8 mouse cellular contexts compared by ENCODE assay signal in genomic region chr19:10688537-10689352, GRCm38 (mm10). TPM values are rescaled to one million over a fixed set of nuclear protein-coding genes. Genes with fewer than 3 reads are reported as not detected.
A peak's percentile ranks its signal among the peaks of the same experiment; 100 is the strongest.
DNase-seq lines count a peak whose midpoint lies in the region; ATAC-seq and TF ChIP-seq lines count a peak whose summit lies in the region.

Gene Vps37c (plus strand): TSS chr19:10688735.

- H3K36me3 ChIP-seq in ES-E14 (ENCODE audit: control insufficient read depth, insufficient read depth, low read length, poor library complexity, severe bottlenecking), result no peaks in the 10 kb centered on the region
- no peaks in the 10 kb centered on the region for H3K36me3 ChIP-seq in forebrain, embryonic 16.5 days (ENCODE audit: control insufficient read depth, insufficient read depth)
- no peaks in the 10 kb centered on the region; the same call in 1 of the 2 replicates for H3K36me3 ChIP-seq in lung, embryonic 14.5 days (ENCODE audit: insufficient read depth)
- no peaks in the 10 kb centered on the region for H3K36me3 ChIP-seq in thymus, adult 2 months (ENCODE audit: control insufficient read depth, insufficient read depth, low read length)

- peak within 1 kb of the TSS; percentile 58 for H3K4me2 ChIP-seq in forebrain, embryonic 16.5 days (ENCODE audit: low read length)
- H3K4me2 ChIP-seq in lung, embryonic 14.5 days, result peak within 1 kb of the TSS; percentile 78

- TF ChIP-seq POLR2A in olfactory bulb, adult 2 months (IDR thresholded peaks at IDR 0.05; ENCODE audit: insufficient read depth, low read depth, low read length), result peak; percentile 90
- peak; percentile 75 for TF ChIP-seq POLR2A in thymus, adult 2 months (IDR thresholded peaks at IDR 0.05; ENCODE audit: control insufficient read depth, extremely low read depth, insufficient read depth, low read length, poor library complexity)

- intact Hi-C loops in heart, postnatal 36 days (cut with DNase I), result no loop called here

- peak within 1 kb of the TSS; percentile 74 for H3K27ac ChIP-seq in ES-E14 (ENCODE audit: insufficient read depth, low read depth, low read length, poor library complexity, severe bottlenecking)
- H3K27ac ChIP-seq in forebrain, embryonic 16.5 days (ENCODE audit: low read length), result peak within 1 kb of the TSS; percentile 97
- H3K27ac ChIP-seq in layer of hippocampus, adult 2 months, result peak within 1 kb of the TSS; percentile 95
- peak within 1 kb of the TSS; percentile 96 for H3K27ac ChIP-seq in lung, embryonic 14.5 days (ENCODE audit: low read depth)
- H3K27ac ChIP-seq in olfactory bulb, adult 2 months (ENCODE audit: insufficient read depth, low read depth, low read length), result peak within 1 kb of the TSS; percentile 77
- H3K27ac ChIP-seq in thymus, adult 2 months (ENCODE audit: control insufficient read depth, insufficient read depth, low read length), result peak within 1 kb of the TSS; percentile 26; the same call in 1 of the 2 replicates

- H3K9ac ChIP-seq in ES-E14 (ENCODE audit: insufficient read depth, low read depth, low read length, poor library complexity, severe bottlenecking), result peak within 1 kb of the TSS; percentile 90
- peak within 1 kb of the TSS; percentile 93 for H3K9ac ChIP-seq in forebrain, embryonic 16.5 days (replicated peaks; ENCODE audit: low read depth, low read length)
- peak within 1 kb of the TSS; percentile 85 for H3K9ac ChIP-seq in lung, embryonic 14.5 days

- H3K27me3 ChIP-seq in forebrain, embryonic 16.5 days (replicated peaks; ENCODE audit: control insufficient read depth, insufficient read depth, low read length), result no peaks in the 10 kb centered on the region
- no peaks in the 10 kb centered on the region for H3K27me3 ChIP-seq in lung, embryonic 14.5 days (ENCODE audit: insufficient read depth, low read length)
- no peaks in the 10 kb centered on the region for H3K27me3 ChIP-seq in thymus, adult 2 months (ENCODE audit: control insufficient read depth, insufficient read depth, low read length)

- DNase-seq in ES-E14 (ENCODE audit: low read depth, low spot score), result peak; percentile 74
- peak; percentile 93 for DNase-seq in cerebellum, adult 11-12 months
- peak; percentile 96 to 97 for DNase-seq in heart, postnatal 36 days
- DNase-seq in layer of hippocampus, adult 2 months (ENCODE audit: low spot score in 2 of 2), result peak; percentile 92 to 93
- DNase-seq in lung, embryonic 14.5 days, result peak; percentile 90
- peak; percentile 91 for DNase-seq in thymus, adult 2 months

- no peaks in the 10 kb centered on the region for H3K9me3 ChIP-seq in ES-E14 (ENCODE audit: control insufficient read depth, insufficient read depth, low read depth, low read length)
- no peaks in the 10 kb centered on the region for H3K9me3 ChIP-seq in forebrain, embryonic 16.5 days (ENCODE audit: control insufficient read depth, low read length)
- no peaks in the 10 kb centered on the region for H3K9me3 ChIP-seq in lung, embryonic 14.5 days (ENCODE audit: low read depth, low read length)

- H3K4me1 ChIP-seq in ES-E14 (ENCODE audit: control insufficient read depth in 2 of 2, insufficient read depth in 2 of 2, low read length in 2 of 2, poor library complexity in 1 of 2), result peaks cover 1 to 6% of the 10 kb centered on the region in 2 experiments; a peak in 2 of 4 replicates
- peaks cover 32% of the 10 kb centered on the region for H3K4me1 ChIP-seq in forebrain, embryonic 16.5 days (replicated peaks; ENCODE audit: control insufficient read depth, insufficient read depth, low read length)
- peaks cover 16% of the 10 kb centered on the region for H3K4me1 ChIP-seq in lung, embryonic 14.5 days (ENCODE audit: insufficient read depth)
- peaks cover 5% of the 10 kb centered on the region; the same call in 1 of the 2 replicates for H3K4me1 ChIP-seq in olfactory bulb, adult 2 months (ENCODE audit: control insufficient read depth, insufficient read depth, low read length)
- H3K4me1 ChIP-seq in thymus, adult 2 months (replicated peaks; ENCODE audit: control insufficient read depth, insufficient read depth, low read length), result peaks cover 12% of the 10 kb centered on the region

- TF ChIP-seq CTCF in layer of hippocampus, adult 2 months (conservative IDR thresholded peaks at IDR 0.05), result peak; percentile 19; the same call in 1 of the 2 replicates
- TF ChIP-seq CTCF in lung, embryonic 14.5 days (IDR thresholded peaks at IDR 0.05; ENCODE audit: low read depth), result 0 out of 2 replicates have a peak, but pooled peaks have one; percentile 10
- no peak for TF ChIP-seq CTCF in olfactory bulb, adult 2 months (IDR thresholded peaks at IDR 0.05; ENCODE audit: insufficient read depth, low read depth, low read length)
- peak; percentile 58; the same call in 1 of the 2 replicates for TF ChIP-seq CTCF in thymus, adult 2 months (IDR thresholded peaks at IDR 0.05; ENCODE audit: borderline replicate concordance, control insufficient read depth, extremely low read depth, insufficient read depth, low read length, poor library complexity)

- in situ Hi-C loops in ES-E14 (cut with MboI; ENCODE audit: low sequenced_read_pairs in 2 of 2, unreplicated experiment in 2 of 2), result no loop called here

- peak within 1 kb of the TSS; percentile 87 to 92 for H3K4me3 ChIP-seq in ES-E14 (ENCODE audit: insufficient read depth in 1 of 2, low read depth in 1 of 2, low read length in 2 of 2, poor library complexity in 1 of 2, severe bottlenecking in 1 of 2)
- H3K4me3 ChIP-seq in forebrain, embryonic 16.5 days (replicated peaks; ENCODE audit: low read length), result peak within 1 kb of the TSS; percentile 78
- peak within 1 kb of the TSS; percentile 95 for H3K4me3 ChIP-seq in layer of hippocampus, adult 2 months
- H3K4me3 ChIP-seq in lung, embryonic 14.5 days (ENCODE audit: low read depth, low read length), result peak within 1 kb of the TSS; percentile 84
- peak within 1 kb of the TSS; percentile 61 for H3K4me3 ChIP-seq in olfactory bulb, adult 2 months (ENCODE audit: insufficient read depth, low read depth, low read length)
- peak within 1 kb of the TSS; percentile 74 for H3K4me3 ChIP-seq in thymus, adult 2 months (ENCODE audit: control insufficient read depth, insufficient read depth, low read length)

- ATAC-seq in forebrain, embryonic 16.5 days, result peak; percentile 90
- peak; percentile 91 for ATAC-seq in lung, embryonic 14.5 days (ENCODE audit: insufficient read depth)

- WGBS in forebrain, embryonic 16.5 days, result under 1% methylated on average over 73 of the region's 74 CpGs
- under 1% methylated on average over 74 of the region's 74 CpGs for WGBS in lung, embryonic 14.5 days
- under 1% methylated on average over 74 of the region's 74 CpGs for WGBS in olfactory bulb, adult 2 months
- under 1% methylated on average over 74 of the region's 74 CpGs for WGBS in thymus, adult 2 months

TF ChIP-seq in ES-E14, 5 proteins besides CTCF, POLR2A, EP300 and RAD21:
- peak; percentile 12; the same call in 1 of the 2 replicates for TF ChIP-seq HCFC1 (IDR thresholded peaks at IDR 0.05; ENCODE audit: borderline replicate concordance, insufficient read depth, low read length)
- no peak for TF ChIP-seq CHD2 (IDR thresholded peaks at IDR 0.05; ENCODE audit: low read depth, low read length)

RNA-seq across cellular contexts. Expression of gene Vps37c, which starts in this region (rescaled TPM):
- total RNA-seq in ES-E14 (2012; rRNA removed), result 6.2 and 6.6 TPM in 2 replicates
- polyA plus RNA-seq in forebrain, embryonic 16.5 days (2015; fragmentation: Nextera tagmentation; extraction: Ambion mirVana), result 38.3 and 40.5 TPM in 2 replicates
- 10 to 100 TPM; 19.2 to 21.0 TPM for total RNA-seq in heart, postnatal 36 days (2021)
- 10 to 100 TPM; 21.7 to 22.4 TPM for total RNA-seq in layer of hippocampus, adult 2 months (2021)
- polyA plus RNA-seq in lung, embryonic 14.5 days (2014; fragmentation: Nextera tagmentation; extraction: Ambion mirVana), result 30.3 and 33.1 TPM in 2 replicates
- polyA plus RNA-seq in olfactory bulb, adult 2 months (2012; ENCODE audit: insufficient read depth, insufficient read length, low replicate concordance, missing spikeins), result not detected in 2 replicates
- polyA plus RNA-seq in thymus, adult 2 months (2012; rRNA removed), result 38.2 and 40.4 TPM in 2 replicates

Comparison
In these comparisons a context has a peak if more than half of its experiments do, and no peak if none do; other contexts are left out.
1. Peak in every context shown above with its lines: DNase-seq, ATAC-seq, H3K4me3 ChIP-seq and H3K27ac ChIP-seq.
2. H3K27ac ChIP-seq: peak in every context shown above with its lines; median percentile 97 in forebrain, embryonic 16.5 days; 96 in lung, embryonic 14.5 days; 95 in layer of hippocampus, adult 2 months; 77 in olfactory bulb, adult 2 months; 74 in ES-E14; 26 in thymus, adult 2 months.